Mouse (Mus musculus) ovary, postnatal 10 days (tissue): ENCODE measurements around the gene Phc2.
A peak's percentile ranks its signal among the peaks of the same experiment; 100 is the strongest.

Experiments used
- DNase-seq: peaks from one replicate; pipeline ENCODE4 v3.0.0; 2022; ENCODE audit warnings: low spot score

Gene Phc2

DNA sequence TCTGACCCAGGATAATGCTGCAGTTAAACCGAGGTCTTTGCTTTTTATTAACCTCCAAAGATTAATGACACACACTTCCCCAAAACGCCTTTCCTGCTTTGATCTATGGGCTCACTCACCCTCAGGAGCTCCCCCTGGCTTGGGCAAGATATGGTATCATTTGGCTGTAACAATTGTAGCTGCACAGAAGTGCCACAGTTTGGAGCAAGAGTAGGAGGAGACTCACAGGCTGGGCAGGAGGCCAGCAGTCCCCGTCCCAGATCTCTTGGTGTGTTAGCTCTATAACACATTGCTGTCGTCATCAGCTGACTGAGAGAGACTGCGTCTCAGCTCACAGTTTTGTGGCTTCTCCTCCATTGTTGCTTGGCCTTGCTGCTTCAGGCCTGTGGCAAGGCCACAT, 65.6 kb downstream of the Phc2 start:
- no peak for DNase-seq

DNA sequence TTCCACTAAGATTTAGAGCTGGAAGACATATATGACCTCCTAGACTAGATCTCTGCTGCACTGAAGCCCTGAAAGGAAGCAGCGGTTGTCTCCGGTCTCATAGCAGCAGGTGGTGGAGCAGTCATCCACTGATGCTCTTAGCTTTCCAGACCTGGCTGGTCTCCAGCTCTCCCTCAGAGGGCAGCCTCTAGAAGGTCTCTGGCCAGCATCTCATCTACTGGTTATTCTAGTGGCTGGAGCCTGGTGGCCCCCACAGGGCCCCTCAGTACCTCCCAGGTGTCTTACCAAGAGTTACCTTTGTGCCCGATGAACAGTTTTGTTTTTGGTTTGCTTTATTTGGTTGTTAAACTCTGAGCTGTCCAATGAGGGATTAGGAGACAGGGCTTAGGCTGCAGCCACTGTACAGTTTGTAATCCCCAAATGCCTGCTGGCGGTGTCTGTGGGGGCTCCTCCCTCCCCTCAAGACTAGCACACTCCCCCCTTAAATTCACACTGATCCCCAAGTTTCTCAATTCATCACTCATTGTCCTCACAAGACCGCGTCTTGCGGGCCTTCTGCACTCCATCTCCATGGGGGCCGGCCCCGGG, 66.7 kb downstream of the Phc2 start:
- DNase-seq: no peak

DNA sequence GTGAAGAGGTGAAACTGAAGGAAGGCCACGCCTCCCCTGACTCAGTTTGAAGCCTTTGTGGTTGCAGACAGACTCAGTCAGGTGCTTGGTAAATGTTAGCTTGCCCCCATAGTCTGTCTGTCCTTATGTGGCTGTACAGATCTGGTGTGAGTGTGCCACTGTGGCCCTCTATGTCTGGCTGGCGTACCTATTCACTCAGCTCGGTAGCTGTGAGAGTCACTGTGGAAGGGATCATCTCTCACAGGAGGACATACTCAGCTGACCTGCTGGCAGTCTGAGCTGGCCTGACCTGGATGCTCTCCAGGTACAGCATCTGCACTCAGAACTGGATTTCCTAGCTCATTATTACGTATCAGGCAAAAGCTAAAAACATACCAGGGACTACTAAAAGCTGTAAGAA, 67.3 kb downstream of the Phc2 start:
- no peak for DNase-seq

DNA sequence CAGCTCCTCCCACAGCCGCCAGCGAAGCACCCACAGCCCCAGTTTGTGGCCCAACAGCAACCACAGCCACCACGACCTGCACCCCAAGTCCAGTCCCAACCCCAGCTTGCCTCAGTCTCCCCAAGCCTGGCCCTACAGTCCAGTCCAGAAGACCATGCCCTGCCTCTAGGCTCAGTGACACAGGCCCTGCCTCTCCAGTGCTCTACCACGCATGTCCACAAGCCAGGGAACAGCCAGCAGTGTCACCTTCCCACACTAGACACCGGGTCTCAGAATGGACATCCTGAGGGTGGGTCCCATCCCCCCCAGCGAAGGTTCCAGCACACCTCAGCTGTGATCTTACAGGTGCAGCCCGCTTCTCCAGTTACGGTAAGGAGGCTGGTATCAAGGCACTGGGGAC, 68.4 kb downstream of the Phc2 start:
- DNase-seq: no peak

DNA sequence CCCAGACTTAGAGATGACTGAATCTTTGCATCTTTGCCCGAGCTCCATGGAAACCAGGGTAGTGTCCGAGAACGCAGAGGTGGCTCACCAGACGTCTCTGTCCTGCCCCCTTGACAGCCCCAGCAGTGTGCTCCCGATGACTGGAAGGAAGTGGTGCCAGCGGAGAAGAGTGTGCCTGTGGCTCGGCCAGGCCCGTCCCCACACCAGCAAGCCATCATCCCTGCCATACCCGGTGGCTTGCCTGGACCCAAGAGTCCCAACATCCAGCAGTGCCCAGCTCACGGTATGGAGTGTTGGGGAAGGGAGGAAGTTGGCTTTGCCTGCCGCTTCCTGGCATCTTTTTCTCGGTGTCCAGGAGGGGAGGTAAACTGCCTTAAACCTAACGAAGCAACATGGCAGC, 68.9 kb downstream of the Phc2 start:
- no peak for DNase-seq

DNA sequence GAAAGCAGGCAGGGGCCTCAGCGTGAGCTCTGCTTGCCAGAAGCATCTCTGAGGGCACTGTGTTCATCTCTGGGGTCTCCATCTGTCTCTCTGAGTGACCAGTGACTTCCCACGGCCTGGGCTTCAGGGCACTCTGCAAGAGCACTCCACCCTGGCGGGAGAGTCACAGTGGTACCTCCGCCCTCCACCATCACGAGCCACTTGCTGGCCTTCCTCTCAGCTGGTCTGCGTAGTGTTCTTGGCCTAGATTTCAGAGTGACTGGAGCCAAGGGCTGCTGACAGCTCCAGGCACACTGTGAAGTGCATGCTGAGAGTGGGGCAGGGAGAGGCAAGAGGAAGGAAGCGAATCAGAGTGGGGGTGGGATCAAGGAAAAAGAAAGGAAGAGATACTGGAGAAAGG, 69.6 kb downstream of the Phc2 start:
- no peak for DNase-seq

DNA sequence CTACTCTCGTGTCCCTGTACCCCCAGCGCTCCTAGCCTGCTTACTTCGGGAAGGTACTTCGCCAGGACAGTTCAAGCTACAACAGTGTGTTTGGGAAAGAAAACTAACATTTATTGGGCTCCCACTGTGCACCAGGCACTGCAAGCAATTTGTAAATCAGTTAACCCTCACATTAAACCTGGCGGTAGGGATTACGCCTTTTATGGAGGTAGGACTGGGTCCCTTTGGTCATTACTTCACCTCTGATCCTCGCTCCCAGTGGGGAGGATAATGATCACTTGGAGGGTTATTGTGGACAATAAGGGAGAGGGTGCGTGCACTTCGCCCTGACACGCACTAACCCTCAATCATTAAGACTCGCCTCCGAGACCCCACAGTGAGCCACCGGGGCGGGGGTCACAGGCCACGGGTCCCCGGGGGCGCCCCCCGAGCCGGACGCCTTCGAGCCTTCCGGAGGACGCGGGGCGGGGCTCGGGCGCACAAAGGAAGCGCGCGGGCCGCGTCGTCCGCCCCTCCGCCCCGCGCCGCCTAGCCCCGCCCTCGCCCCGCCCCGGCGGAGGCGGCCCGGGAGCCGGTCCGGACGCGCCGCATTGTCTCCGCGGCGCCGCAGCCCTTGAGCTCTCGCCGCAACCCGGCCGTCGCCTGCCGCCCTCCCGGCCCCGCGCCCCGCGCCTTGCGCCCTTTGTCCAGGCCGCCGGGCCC, 72.7 kb downstream of the Phc2 start:
- DNase-seq: peak; percentile 54

DNA sequence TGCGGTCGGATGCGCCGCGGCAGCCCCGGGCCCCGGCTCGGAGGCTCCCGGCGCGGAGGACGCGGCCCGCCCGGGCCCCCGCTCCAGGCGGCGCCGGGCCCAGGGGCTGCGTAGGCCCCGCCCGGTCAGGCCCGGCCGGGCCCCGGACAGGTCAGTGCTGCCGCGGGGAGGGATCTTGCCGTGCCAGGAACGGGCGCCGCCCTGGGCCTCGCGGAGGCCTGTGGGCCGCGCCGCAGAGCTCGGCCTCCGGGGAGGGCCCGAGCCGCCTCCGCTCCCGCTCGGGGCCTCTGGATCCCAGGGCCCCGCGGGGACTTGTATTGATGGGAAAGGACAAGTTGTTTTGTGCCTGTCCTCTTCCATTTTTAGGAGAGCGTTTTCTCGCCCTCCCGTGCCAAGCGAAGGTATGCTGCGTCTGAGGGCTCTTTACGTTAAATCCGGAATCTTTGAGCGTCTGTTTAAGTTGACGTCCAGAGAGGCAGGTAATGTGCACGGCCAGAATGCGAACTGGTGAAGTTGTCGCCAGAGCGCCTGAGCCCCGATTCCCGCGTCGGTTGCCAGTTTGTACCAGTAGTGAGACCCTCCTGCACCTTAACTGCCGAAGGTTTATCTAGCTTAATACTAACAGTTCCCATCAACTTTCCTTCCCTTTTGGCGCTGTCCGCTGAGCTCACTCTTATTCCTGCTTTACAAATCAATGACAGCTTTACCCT, 73.4 kb downstream of the Phc2 start:
- DNase-seq: no peak

DNA sequence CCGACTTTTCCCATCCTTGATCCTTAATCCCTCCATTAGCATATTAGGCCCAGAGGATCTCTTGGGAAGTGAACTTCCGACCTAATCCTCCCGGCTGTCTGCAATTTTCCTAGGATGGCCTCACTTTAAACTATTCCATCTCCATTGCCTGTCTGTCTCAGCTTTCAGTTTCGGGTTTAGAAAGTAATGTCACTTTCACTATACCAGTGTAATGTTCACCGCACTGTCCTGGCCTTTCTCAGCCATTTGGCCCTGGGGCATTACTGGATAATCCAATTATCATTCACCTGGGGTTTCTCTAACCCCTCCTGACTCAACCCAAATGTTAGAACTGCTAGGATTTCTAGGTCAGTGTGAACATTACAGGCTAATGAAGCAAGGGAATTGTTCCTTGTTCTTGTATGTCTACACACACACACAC, 73.9 kb downstream of the Phc2 start:
- no peak for DNase-seq

DNA sequence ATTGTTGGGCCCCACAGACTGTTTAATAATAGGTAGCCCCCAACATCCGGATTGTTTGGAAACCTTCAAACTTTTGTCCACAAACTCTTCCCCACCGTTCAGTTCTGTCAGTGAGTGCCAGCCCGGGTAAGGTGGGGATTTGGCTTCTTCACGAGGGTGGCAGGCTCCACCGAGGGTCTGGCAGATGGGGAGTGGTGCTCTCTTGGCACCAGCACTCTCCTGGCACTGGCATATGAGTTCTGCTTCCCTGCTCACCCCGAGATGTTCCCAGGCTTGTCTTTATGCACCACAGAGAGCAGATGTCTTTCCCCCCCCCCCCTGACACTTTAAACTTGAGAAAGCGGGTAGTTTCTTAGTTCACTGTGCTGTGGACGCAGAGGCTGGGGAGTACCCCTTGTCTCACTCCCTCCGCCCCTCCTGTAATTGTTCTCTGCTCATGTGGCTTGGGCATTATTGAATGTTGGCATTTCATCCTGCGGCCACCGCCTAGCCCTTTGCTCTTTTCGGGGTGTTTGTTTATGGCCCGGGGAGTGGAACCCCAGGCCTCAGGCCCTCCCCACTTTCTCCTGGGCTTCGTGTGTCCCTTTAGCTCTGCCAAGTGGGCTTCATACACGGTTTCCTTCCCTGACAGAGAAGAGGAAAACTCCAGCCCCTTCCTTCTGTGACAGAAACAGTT, 74.7 kb downstream of the Phc2 start:
- no peak for DNase-seq

DNA sequence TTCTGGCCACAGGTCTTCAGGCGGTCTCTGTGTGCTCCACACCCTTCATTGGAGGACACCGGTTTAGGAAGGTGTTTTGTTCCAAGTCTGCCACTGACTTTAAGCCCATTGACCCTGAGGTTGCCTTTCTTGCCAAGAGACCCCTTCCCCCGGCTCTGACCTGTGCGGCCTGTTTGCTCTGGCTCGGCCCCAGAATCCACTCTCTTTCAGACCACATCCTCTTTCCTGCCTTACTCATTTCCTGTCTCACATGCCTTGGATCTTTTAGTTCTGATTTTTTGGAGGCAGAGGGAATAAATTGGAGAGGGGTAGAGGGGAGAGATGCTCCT, 75.2 kb downstream of the Phc2 start:
- DNase-seq: no peak

DNA sequence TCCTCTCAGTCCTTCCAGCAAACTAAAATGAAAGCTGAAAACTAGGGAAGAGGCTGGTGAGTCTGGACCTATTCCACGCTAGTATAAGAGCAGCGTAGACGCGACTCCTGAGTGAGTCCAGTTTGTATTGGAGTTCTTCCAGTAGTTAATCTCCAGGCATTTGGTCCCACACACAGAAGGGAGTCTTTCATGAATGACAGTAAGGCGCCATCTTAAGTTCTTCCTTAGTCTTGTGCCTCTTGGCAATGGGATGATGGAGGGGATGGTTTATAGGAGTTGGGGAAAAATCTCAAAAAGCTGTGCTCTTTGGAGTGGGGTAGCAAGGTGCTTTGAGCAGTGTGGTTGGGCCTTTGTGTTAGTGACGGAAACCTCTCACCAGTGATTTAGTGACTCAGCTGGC, 75.8 kb downstream of the Phc2 start:
- DNase-seq: no peak

DNA sequence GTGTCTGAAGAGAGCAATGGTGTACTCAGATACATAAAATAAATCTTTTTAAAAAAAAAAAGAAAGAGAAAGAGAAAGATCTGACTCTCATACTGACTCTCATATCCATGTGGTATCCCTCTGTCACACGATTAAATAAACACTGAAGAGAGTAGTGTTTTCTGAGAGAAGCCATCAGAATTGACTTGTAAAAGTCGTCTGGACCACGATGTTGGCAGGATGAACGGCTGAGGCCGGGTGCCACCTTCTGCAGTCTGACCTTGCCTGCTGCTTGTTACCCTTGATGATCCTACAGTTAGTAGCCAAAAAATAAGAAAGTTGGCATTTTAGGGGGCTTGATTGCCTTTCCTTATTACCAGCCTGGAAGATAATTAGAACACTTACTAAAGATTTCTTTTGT, 78.3 kb downstream of the Phc2 start:
- no peak for DNase-seq

DNA sequence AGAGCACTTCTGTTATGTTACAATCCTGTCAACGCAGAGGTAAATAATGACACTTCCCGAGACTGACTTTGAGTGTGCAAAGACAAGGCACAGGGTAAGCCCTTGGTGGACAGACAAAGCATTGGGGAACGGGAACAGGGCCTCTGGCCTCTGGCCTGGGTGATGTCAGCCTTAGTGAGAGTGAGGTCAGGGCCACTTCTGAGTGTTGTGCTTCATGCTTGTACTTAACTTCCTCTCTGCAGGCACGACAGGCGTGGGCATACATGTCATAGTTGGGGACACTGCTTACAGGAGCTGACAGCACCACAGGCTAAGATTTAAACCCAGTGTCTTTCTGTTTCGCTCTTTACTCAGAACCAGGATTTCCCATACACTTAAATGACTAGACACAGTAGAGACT, 79.0 kb downstream of the Phc2 start:
- no peak for DNase-seq

DNA sequence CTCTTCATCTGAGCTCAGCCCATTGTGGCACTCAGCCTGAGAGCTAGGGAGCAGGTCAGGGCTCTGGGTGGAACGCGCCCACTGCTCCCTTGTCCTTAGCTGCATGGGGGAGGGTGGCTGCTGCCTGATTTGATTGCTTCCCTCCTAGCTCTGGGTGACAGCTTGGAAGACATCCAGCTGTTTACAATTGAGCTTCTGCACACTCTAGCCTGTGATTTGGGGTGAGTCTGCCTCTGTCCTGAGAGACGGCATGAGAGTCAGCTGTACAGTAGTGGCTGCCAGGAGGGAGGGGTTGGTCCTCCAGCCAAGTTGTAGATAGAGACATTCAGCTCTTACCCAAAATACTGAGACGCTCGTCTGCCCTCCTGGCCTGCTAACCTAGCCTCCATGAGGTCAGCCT, 79.7 kb downstream of the Phc2 start:
- DNase-seq: no peak

DNA sequence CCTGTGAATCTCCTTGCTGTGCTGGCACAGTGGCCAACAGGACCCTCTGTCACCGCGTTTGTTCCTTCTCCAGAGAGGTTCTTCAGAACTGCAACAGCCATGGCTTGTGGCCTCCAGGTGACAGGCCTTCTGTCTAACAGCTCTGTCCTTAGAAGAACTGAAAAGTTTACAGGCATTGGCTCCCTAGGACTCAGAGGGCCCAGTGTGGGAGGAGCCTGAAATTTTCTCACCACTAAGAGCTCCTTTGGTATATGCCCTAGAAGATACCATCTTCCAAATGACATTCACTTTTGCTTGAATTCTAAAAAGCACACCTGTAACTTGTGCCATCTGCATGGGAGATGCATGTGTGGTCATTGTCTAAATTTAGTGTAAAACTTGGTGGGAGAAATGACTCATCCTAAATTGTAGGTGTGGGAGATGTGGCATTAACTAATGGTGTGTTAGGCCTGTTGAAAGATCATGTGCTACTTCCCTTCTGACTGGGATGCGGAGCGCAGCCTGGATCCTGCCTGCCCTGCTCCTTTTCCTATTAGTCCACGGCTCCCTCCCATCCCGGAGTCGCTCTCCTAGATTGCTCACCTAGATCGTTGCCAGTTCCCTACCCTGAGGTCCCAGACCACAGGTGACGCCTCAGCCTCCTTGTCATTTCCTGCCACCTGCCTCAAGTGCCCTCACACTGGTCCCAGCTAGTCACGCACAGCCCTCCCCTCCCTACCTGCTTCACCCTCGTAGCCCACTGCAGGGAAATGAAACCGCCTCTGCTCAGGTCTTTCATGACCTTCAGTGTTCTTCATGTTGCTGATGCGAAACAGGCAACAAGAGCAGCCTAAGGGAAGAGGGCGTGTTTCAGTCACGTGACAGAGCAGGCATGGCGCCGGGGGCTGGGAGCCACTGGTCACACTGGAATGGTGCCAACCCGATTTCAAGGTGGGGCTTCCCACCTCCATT, 80.5 kb downstream of the Phc2 start:
- no peak for DNase-seq

DNA sequence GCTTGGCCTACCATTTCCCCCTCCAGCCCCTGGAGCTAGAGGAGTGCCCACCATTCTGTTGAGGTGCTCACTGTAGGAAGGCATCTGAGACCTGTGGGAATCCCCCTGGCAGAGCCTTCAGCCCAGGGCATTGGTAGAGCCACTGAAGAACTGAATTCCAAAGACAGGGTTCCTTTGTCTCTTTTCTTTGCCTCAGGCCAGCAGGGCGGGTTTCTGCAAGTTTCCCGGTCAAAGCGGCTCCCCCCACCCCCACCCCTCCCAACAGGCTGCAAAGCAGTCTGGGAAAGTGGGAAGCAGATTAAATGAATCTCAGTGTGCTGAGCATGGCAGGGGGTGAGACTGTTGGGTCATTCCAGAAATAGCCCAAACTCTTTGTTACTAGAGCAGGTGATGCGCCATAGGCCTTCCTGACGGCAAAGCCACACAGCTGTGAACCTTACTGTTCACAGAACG, 82.7 kb downstream of the Phc2 start:
- DNase-seq: no peak

DNA sequence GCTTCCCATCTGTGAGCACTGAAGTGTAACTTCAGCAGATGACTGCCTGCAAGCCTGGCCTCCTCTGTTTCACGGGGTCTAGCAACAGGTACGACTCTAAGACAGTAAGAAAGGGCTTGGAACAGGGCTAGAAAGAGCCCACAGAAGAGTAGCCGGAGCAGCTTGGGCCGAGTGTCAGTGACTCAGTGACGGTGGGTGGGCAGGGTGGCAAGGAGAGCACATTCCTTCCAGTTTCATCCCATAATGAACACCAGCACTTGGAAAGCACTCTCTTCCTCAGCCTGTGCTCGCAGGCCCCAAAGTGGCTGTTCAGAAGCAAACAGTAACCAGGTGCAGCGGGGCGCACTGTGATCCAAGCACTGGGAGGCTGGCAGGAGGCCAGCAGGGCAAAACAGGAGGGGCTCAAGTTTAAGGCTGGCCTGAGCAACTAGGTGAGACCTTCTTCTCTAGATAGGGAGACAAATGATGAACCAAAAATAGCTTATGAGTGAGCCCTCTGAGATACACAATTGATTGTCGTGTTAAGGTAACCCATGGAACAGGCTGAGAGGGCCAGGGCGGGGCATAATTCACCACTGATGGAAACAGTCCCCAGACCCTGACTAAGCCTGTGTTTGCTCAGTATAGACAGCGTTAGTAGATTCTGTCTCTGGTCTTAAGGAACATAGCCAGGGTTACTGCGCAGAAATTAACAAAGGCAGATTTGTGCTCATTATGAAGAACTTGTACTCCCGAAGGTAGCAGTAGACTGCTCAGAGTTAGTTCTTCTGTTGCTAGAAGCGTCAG, 83.5 kb downstream of the Phc2 start:
- no peak for DNase-seq

DNA sequence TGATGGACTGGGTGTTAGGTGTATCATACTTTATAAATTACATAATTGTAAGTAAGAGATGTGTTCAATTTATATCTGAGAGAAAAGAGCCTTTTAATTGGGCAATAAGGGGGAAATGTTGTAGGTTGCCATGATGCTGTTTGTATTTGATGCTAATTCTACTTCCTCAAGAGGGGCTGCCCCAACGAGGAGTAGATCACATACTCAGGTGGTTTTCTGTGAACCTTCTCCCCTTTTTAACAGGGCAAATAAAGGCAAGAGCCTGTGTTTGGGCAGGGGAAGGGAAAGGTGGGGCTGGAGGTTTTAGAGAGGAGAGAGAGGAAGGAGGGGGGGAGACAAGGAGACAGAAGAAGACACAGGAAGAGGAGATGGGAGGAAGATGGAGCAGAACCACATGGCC, 86.4 kb downstream of the Phc2 start:
- no peak for DNase-seq

DNA sequence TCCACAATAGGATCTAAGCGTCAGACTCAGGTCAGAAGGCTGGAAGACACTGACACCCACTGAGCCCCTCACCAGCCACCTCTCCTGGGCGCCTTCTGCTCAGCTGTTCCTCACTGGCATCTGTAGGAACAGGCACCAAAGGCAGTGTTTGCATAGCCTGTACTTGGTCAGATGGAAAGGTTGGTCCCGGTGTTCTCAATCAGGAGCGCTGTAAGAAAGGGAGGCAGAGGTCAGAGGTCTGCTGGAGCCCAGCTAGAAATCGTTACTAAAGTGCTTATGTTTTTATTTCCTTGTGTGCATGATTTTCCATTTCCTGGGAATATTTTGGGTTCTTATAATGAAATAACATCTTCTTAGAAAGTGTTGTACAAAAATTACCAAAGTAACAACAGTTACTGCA, 87.4 kb downstream of the Phc2 start:
- no peak for DNase-seq

DNA sequence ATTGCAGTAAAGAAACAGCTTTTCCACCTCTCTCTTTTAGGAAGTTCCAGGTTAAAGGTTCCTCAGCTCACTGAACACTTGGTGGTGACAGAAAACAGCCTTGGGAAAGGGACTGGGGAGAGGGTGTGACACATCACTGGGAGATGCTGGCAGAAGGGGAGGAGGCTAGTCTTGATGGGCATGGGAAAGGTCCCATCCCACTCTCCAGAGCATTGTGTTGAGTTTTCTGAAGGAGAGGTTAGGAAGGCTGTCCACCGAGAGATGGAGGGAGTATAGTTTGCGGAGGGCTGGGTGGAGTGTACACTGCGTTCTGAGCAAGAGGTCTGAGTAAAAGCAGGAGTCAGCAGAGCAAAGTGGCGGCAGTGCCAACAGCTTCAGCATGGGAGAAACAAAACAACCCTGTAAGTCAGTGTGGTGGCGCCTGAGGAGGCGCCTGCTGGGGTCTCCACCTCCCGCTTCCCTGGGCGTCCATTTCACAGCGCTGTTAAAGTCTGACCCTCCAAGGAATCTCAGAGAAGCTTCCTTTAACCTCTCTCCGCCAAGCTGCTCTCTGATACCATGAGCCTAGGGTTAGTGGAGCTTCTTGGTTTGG, 88.0 kb downstream of the Phc2 start:
- DNase-seq: no peak
